Mouse (Mus musculus) MEL (cell line): ENCODE measurements around the gene Dqx1. TPM values are rescaled to one million over a fixed set of nuclear protein-coding genes. Genes with fewer than 3 reads are reported as not detected.

Source experiments
- DNase-seq: peaks from one replicate; pipeline ENCODE4 v3.0.0; 2011; ENCODE audit warnings: low read depth, low spot score
- H3K27ac ChIP-seq: 2 replicates; pipeline ENCODE4 v1.5.1; 2012; ENCODE audit warnings: low read depth, mild to moderate bottlenecking, control low read depth, low read length, moderate library complexity; ENCODE audit not compliant: control insufficient read depth
- H3K27me3 ChIP-seq, 2 experiments: fragments of 150-350 bp in 1 of 2; sonication (generic) in 1 of 2; 2 replicates each; pipeline ENCODE4 v1.6.1; 2012; ENCODE audit warnings: low read length in 2 of 2, mild to moderate bottlenecking in 2 of 2, improper control_type of control experiment in 1 of 2, moderate library complexity in 1 of 2; ENCODE audit not compliant: insufficient read depth in 2 of 2, control insufficient read depth in 1 of 2
- H3K36me3 ChIP-seq, 2 experiments: 2 replicates each; pipeline ENCODE4 v1.6.1; 2012 to 2014; ENCODE audit warnings: low read length in 2 of 2, improper control_type of control experiment in 1 of 2, inconsistent platforms in 1 of 2, mild to moderate bottlenecking in 1 of 2; ENCODE audit not compliant: insufficient read depth in 2 of 2, control insufficient read depth in 1 of 2
- H3K4me1 ChIP-seq, 2 experiments: fragments of 150-350 bp in 1 of 2; sonication (generic) in 1 of 2; 2 replicates each; pipeline ENCODE4 v1.6.1; 2012; ENCODE audit warnings: low read length in 2 of 2, improper control_type of control experiment in 1 of 2, mild to moderate bottlenecking in 1 of 2; ENCODE audit not compliant: insufficient read depth in 2 of 2, control insufficient read depth in 1 of 2
- H3K4me3 ChIP-seq, 2 experiments: fragments of 150-350 bp in 1 of 2; sonication (generic) in 1 of 2; 2 replicates each; pipeline ENCODE4 v1.5.1; 2012; ENCODE audit warnings: low read depth in 2 of 2, low read length in 2 of 2, mild to moderate bottlenecking in 2 of 2, moderate library complexity in 2 of 2, control low read depth in 1 of 2, improper control_type of control experiment in 1 of 2; ENCODE audit not compliant: control insufficient read depth in 1 of 2, insufficient read depth in 1 of 2
- H3K79me2 ChIP-seq: 2 replicates; pipeline ENCODE4 v1.6.1; 2012; ENCODE audit warnings: mild to moderate bottlenecking, low read length, moderate library complexity; ENCODE audit not compliant: control insufficient read depth, poor library complexity, insufficient read depth
- H3K9ac ChIP-seq: 2 replicates; pipeline ENCODE4 v1.6.1; 2012; ENCODE audit warnings: low read depth, mild to moderate bottlenecking, control low read depth, low read length, moderate library complexity; ENCODE audit not compliant: control insufficient read depth, poor library complexity, severe bottlenecking
- H3K9me3 ChIP-seq: fragments of 150-350 bp; sonication (generic); replicated peaks from 2 replicates; pipeline ENCODE4 v1.6.1; 2012; ENCODE audit warnings: mild to moderate bottlenecking, low read length, improper control_type of control experiment, moderate library complexity; ENCODE audit not compliant: insufficient read depth
- BHLHE40 ChIP-seq: IDR thresholded peaks from 2 replicates; pipeline ENCODE4 v1.6.1; 2012; ENCODE audit warnings: low read depth, mild to moderate bottlenecking, inconsistent platforms, low read length, improper control_type of control experiment, borderline replicate concordance
- CHD2 ChIP-seq: IDR thresholded peaks from 2 replicates; pipeline ENCODE4 v1.6.1; 2011; ENCODE audit warnings: low read length, improper control_type of control experiment
- CTCF ChIP-seq, 3 experiments: IDR thresholded peaks in 2 of 3; conservative IDR thresholded peaks in 1 of 3; 2 replicates each; pipeline ENCODE4 v1.5.1; 2011 to 2012; ENCODE audit warnings: low read length in 3 of 3, low read depth in 2 of 3, mild to moderate bottlenecking in 2 of 3, improper control_type of control experiment in 1 of 3, inconsistent platforms in 1 of 3, mixed read lengths in 1 of 3, moderate library complexity in 1 of 3; ENCODE audit not compliant: control insufficient read depth in 1 of 3, insufficient read depth in 1 of 3, poor library complexity in 1 of 3, severe bottlenecking in 1 of 3
- ELF1 ChIP-seq: IDR thresholded peaks from 2 replicates; pipeline ENCODE4 v1.6.1; 2014; ENCODE audit warnings: low read depth, mild to moderate bottlenecking, inconsistent platforms, low read length, improper control_type of control experiment, moderate library complexity
- EP300 ChIP-seq, 2 experiments: IDR thresholded peaks; 2 replicates each; pipeline ENCODE4 v1.6.1; 2011; ENCODE audit warnings: improper control_type of control experiment in 2 of 2, low read length in 2 of 2, low read depth in 1 of 2, mild to moderate bottlenecking in 1 of 2
- GABPA ChIP-seq: IDR thresholded peaks from 2 replicates; pipeline ENCODE4 v1.6.1; 2012; ENCODE audit warnings: low read depth, mild to moderate bottlenecking, inconsistent platforms, low read length, improper control_type of control experiment, moderate library complexity
- GATA1 ChIP-seq: IDR thresholded peaks from 2 replicates; pipeline ENCODE4 v1.6.1; 2011; ENCODE audit warnings: low read depth, low read length, improper control_type of control experiment
- JUND ChIP-seq: IDR thresholded peaks from 2 replicates; pipeline ENCODE4 v1.6.1; 2011; ENCODE audit warnings: low read depth, mild to moderate bottlenecking, improper control_type of control experiment, low read length
- KAT2A ChIP-seq: conservative IDR thresholded peaks from 2 replicates; pipeline ENCODE4 v1.6.1; 2012; ENCODE audit warnings: low read depth, low read length, improper control_type of control experiment, inconsistent platforms
- MAX ChIP-seq: IDR thresholded peaks from 2 replicates; pipeline ENCODE4 v1.6.1; 2011; ENCODE audit warnings: low read length, improper control_type of control experiment
- MAZ ChIP-seq: IDR thresholded peaks from 2 replicates; pipeline ENCODE4 v1.6.1; 2012; ENCODE audit warnings: low read depth, mild to moderate bottlenecking, inconsistent platforms, low read length, improper control_type of control experiment
- MEF2A ChIP-seq: IDR thresholded peaks from 2 replicates; pipeline ENCODE4 v1.6.1; 2014; ENCODE audit warnings: low read depth, mild to moderate bottlenecking, inconsistent platforms, low read length, improper control_type of control experiment; ENCODE audit not compliant: poor library complexity, insufficient replicate concordance, severe bottlenecking; ENCODE audit errors: extremely low read depth
- MXI1 ChIP-seq: IDR thresholded peaks from 2 replicates; pipeline ENCODE4 v1.6.1; 2011; ENCODE audit warnings: mild to moderate bottlenecking, low read depth, low read length, improper control_type of control experiment
- MYC ChIP-seq: IDR thresholded peaks from 2 replicates; pipeline ENCODE4 v1.6.1; 2011; ENCODE audit warnings: low read depth, mild to moderate bottlenecking, low read length, improper control_type of control experiment, moderate library complexity
- POLR2A ChIP-seq, 2 experiments: IDR thresholded peaks; 2 replicates each; pipeline ENCODE4 v1.6.1; 2011 to 2012; ENCODE audit warnings: low read length in 2 of 2, mild to moderate bottlenecking in 2 of 2, control low read depth in 1 of 2, improper control_type of control experiment in 1 of 2, low read depth in 1 of 2, moderate library complexity in 1 of 2; ENCODE audit not compliant: control insufficient read depth in 1 of 2, insufficient read depth in 1 of 2, poor library complexity in 1 of 2
- POLR2AphosphoS5 ChIP-seq: IDR thresholded peaks from 2 replicates; pipeline ENCODE4 v1.6.1; 2012; ENCODE audit warnings: low read depth, borderline replicate concordance, mild to moderate bottlenecking, inconsistent platforms, low read length, moderate library complexity, mixed read lengths
- RAD21 ChIP-seq: IDR thresholded peaks from 2 replicates; pipeline ENCODE4 v1.6.1; 2011; ENCODE audit warnings: mild to moderate bottlenecking, low read depth, low read length, improper control_type of control experiment
- RCOR1 ChIP-seq: IDR thresholded peaks from 2 replicates; pipeline ENCODE4 v1.6.1; 2012; ENCODE audit warnings: low read depth, mild to moderate bottlenecking, inconsistent platforms, low read length, improper control_type of control experiment
- SMC3 ChIP-seq: IDR thresholded peaks from 2 replicates; pipeline ENCODE4 v1.6.1; 2011; ENCODE audit warnings: low read depth, low read length, improper control_type of control experiment
- TAL1 ChIP-seq: IDR thresholded peaks from 2 replicates; pipeline ENCODE4 v1.6.1; 2012; ENCODE audit warnings: mild to moderate bottlenecking, inconsistent platforms, low read length, moderate library complexity, mixed read lengths
- UBTF ChIP-seq: IDR thresholded peaks from 2 replicates; pipeline ENCODE4 v1.6.1; 2012; ENCODE audit warnings: low read depth, mild to moderate bottlenecking, inconsistent platforms, low read length, improper control_type of control experiment, moderate library complexity, borderline replicate concordance; ENCODE audit not compliant: insufficient read depth
- ZC3H11A ChIP-seq: IDR thresholded peaks from 2 replicates; pipeline ENCODE4 v1.6.1; 2012; ENCODE audit warnings: low read depth, mild to moderate bottlenecking, inconsistent platforms, low read length, improper control_type of control experiment
- ZMIZ1 ChIP-seq: IDR thresholded peaks from 2 replicates; pipeline ENCODE4 v1.6.1; 2012; ENCODE audit warnings: low read depth, mild to moderate bottlenecking, inconsistent platforms, low read length, improper control_type of control experiment, moderate library complexity
- ZNF384 ChIP-seq: IDR thresholded peaks from 2 replicates; pipeline ENCODE4 v1.6.1; 2012; ENCODE audit warnings: low read depth, mild to moderate bottlenecking, inconsistent platforms, low read length, improper control_type of control experiment
- polyA plus RNA-seq, 2 experiments: library from polyadenylated mRNA; stranded (reverse) in 1 of 2; unstranded in 1 of 2; fragments of >175 nt in 1 of 2; fragments of >200 nt in 1 of 2; gene quantifications; 2 replicates each; pipeline versions ENCODE4 v1.2.1 to v1.2.4; 2012; ENCODE audit warnings: low replicate concordance in 2 of 2, low read depth in 1 of 2; ENCODE audit not compliant: insufficient read length in 2 of 2, insufficient read depth in 1 of 2, missing spikeins in 1 of 2
- total RNA-seq: library from RNA; depleted of rRNA; stranded (reverse); fragments of 300-350 nt; gene quantifications from 2 replicates; pipeline ENCODE4 v1.2.3, GENCODE M21; 2012

Gene Dqx1
- total and polyA plus RNA-seq, 3 experiments, result 1.3 to 3.4 TPM; not detected in 1

DNA sequence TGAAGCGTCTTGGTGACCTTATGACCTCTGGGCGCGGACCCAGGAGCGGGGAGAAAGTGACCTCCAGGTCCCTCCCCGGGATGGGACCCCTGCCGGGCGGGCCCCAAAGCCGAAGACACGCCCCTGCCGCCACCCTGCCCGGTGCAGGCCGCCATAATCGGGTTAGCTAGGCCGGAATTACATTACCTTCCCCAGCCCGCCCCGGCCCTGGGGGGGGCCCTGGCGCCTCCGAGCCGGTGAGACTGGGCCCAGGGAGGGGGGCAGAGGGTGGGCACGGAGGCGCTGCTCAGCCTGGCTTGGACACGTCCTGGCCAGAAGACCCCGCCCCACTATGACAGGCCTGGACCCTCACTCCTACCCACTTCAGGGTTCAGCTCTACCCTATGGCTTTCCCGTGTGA is 13.6 kb downstream of the Dqx1 start:
- Histone ChIP-seq H3K9ac (no peak overlapping the region), H3K4me1 (no peaks in the 10 kb centered on the region), H3K79me2 (no peaks in the 10 kb centered on the region), H3K27me3 (no peaks in the 10 kb centered on the region), H3K36me3 (no peaks in the 10 kb centered on the region), H3K27ac (no peak overlapping the region), H3K9me3 (no peaks in the 10 kb centered on the region), H3K4me3 (no peak overlapping the region)
- DNase-seq, result no peak
- TF ChIP-seq RCOR1, result no peak
- no peak for TF ChIP-seq ZMIZ1
- TF ChIP-seq JUND, result no peak
- TF ChIP-seq POLR2AphosphoS5, result no peak
- no peak for TF ChIP-seq ZNF384
- no peak for TF ChIP-seq POLR2A (IDR thresholded peaks at IDR 0.05; ENCODE audit: control insufficient read depth in 1 of 2, insufficient read depth in 1 of 2, low read depth in 1 of 2, low read length in 2 of 2, poor library complexity in 1 of 2)
- no peak for TF ChIP-seq MXI1
- TF ChIP-seq CTCF (IDR thresholded peaks at IDR 0.05 in 2 of 3, conservative IDR thresholded peaks at IDR 0.05 in 1 of 3; ENCODE audit: control insufficient read depth in 1 of 3, insufficient read depth in 1 of 3, low read depth in 2 of 3, low read length in 3 of 3, poor library complexity in 1 of 3, severe bottlenecking in 1 of 3), result no peak
- TF ChIP-seq MAX, result no peak
- TF ChIP-seq GATA1, result no peak
- TF ChIP-seq GABPA, result no peak
- TF ChIP-seq RAD21, result no peak
- TF ChIP-seq BHLHE40, result no peak
- TF ChIP-seq UBTF, result no peak
- TF ChIP-seq EP300 (IDR thresholded peaks at IDR 0.05; ENCODE audit: low read depth in 1 of 2, low read length in 2 of 2), result no peak
- TF ChIP-seq KAT2A, result no peak
- no peak for TF ChIP-seq TAL1

DNA sequence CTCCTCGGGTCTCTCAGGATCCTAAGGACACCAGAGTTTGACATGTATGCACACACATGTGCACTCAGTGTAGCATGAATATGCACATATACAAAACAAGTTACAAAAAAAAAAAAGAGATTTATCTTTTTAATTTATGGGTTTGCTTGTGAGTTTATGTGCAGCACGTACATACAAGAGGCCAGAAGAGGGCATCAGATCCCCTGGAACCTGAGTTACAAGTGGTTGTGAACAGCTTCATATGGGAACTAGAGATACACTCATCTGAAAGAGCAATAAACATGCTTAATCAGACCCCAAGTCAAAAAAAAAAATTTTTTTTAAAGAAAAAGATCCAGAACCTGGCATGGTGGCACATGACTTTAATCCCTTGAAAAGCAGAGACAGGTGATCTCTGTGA is 17.3 kb downstream of the Dqx1 start:
- Histone ChIP-seq H3K27ac (no peak overlapping the region), H3K27me3 (no peaks in the 10 kb centered on the region), H3K79me2 (peaks cover 11% of the 10 kb centered on the region), H3K9me3 (no peaks in the 10 kb centered on the region), H3K4me3 (no peak overlapping the region), H3K36me3 (peaks cover 0 to 9% of the 10 kb centered on the region in 2 experiments; a peak in 2 of 4 replicates), H3K9ac (no peak overlapping the region), H3K4me1 (peaks cover 0 to 13% of the 10 kb centered on the region in 2 experiments; a peak in 2 of 4 replicates)
- no peak for TF ChIP-seq MEF2A
- peak; percentile 36; the same call in 1 of the 2 replicates for TF ChIP-seq ZC3H11A
- peak; percentile 62 for TF ChIP-seq SMC3
- TF ChIP-seq KAT2A, result no peak
- TF ChIP-seq RAD21, result peak; percentile 58
- no peak for TF ChIP-seq MYC
- TF ChIP-seq ELF1, result no peak
- peak; percentile 85 for TF ChIP-seq ZNF384
- TF ChIP-seq CTCF (IDR thresholded peaks at IDR 0.05 in 2 of 3, conservative IDR thresholded peaks at IDR 0.05 in 1 of 3; ENCODE audit: control insufficient read depth in 1 of 3, insufficient read depth in 1 of 3, low read depth in 2 of 3, low read length in 3 of 3, poor library complexity in 1 of 3, severe bottlenecking in 1 of 3), result peak; percentile 26 to 65 (median 44); a peak in 5 of 6 replicates
- no peak for TF ChIP-seq MAZ
- TF ChIP-seq GATA1, result 0 out of 2 replicates have a peak, but pooled peaks have one; percentile 32
- TF ChIP-seq CHD2, result no peak
- DNase-seq, result peak; percentile 73
